Mouse (Mus musculus) liver, adult (tissue): Measurements from ENCODE around the gene Gm20388.

Experiments
- GATA4 ChIP-seq: IDR thresholded peaks from 2 replicates; pipeline ENCODE4 v1.6.1; 2014; ENCODE audit warnings: mild to moderate bottlenecking, low read length; ENCODE audit not compliant: insufficient replicate concordance

Gm20388 gene

GRCm38 (mm10) chr8:122751342-122751741, 2840.7 kb downstream of the Gm20388 start:
- TF ChIP-seq GATA4: no peak

GRCm38 (mm10) chr8:122752111-122752721, 2841.6 kb downstream of the Gm20388 start:
- TF ChIP-seq GATA4: no peak

- no peak for TF ChIP-seq GATA4
These were observed 2848.0 kb downstream of the Gm20388 start for GRCm38 (mm10) chr8:122758597-122758996.

- no peak for TF ChIP-seq GATA4
These were observed 2849.5 kb downstream of the Gm20388 start for GRCm38 (mm10) chr8:122760116-122760515.

GRCm38 (mm10) chr8:122761109-122761508, 2850.5 kb downstream of the Gm20388 start:
- no peak for TF ChIP-seq GATA4

GRCm38 (mm10) chr8:122762731-122763266, 2852.2 kb downstream of the Gm20388 start:
- no peak for TF ChIP-seq GATA4

- no peak for TF ChIP-seq GATA4
These were observed 2852.7 kb downstream of the Gm20388 start for GRCm38 (mm10) chr8:122763267-122763738.

GRCm38 (mm10) chr8:122764790-122765474, 2854.3 kb downstream of the Gm20388 start:
- no peak for TF ChIP-seq GATA4

- no peak for TF ChIP-seq GATA4
These were observed 2855.5 kb downstream of the Gm20388 start for GRCm38 (mm10) chr8:122766189-122766588.

GRCm38 (mm10) chr8:122766647-122767200, 2856.1 kb downstream of the Gm20388 start:
- no peak for TF ChIP-seq GATA4

GRCm38 (mm10) chr8:122767229-122767628, 2856.6 kb downstream of the Gm20388 start:
- TF ChIP-seq GATA4: no peak

- TF ChIP-seq GATA4: no peak
These were observed 2858.8 kb downstream of the Gm20388 start for GRCm38 (mm10) chr8:122769251-122770058.

- TF ChIP-seq GATA4: no peak
These were observed 2861.9 kb downstream of the Gm20388 start for GRCm38 (mm10) chr8:122772431-122773060.

- no peak for TF ChIP-seq GATA4
These were observed 2864.9 kb downstream of the Gm20388 start, which contains the start of gene Acsf3 for GRCm38 (mm10) chr8:122775285-122776155. Gene Acsf3, plus strand, starts transcription at chr8:122775486.
